Mouse (Mus musculus) bone marrow macrophage, adult 2 months (primary cell): ENCODE data around the gene Smad6.

Experiments used
- CTCF ChIP-seq: IDR thresholded peaks from 2 replicates; pipeline ENCODE4 v1.5.1; 2012; ENCODE audit warnings: low read depth, mild to moderate bottlenecking, low read length, moderate library complexity
- POLR2A ChIP-seq: IDR thresholded peaks from 2 replicates; pipeline ENCODE4 v1.6.1; 2012; ENCODE audit warnings: mild to moderate bottlenecking, low read depth, low read length, borderline replicate concordance

- TF ChIP-seq CTCF (no peak), POLR2A (no peak)
These were observed 3.7 kb downstream of the Smad6 start for GRCm38 (mm10) chr9:64017861-64018793.
